Mouse (Mus musculus) kidney, adult 11 months (tissue): ENCODE data around the gene Slc35a3.

Experiments used
- DNase-seq: peaks from one replicate; pipeline ENCODE4 v3.0.0; 2022

The Slc35a3 gene

GRCm38 (mm10) chr3:116637693-116638476 is 74.7 kb downstream of the Slc35a3 start:
- no peak for DNase-seq

DNA sequence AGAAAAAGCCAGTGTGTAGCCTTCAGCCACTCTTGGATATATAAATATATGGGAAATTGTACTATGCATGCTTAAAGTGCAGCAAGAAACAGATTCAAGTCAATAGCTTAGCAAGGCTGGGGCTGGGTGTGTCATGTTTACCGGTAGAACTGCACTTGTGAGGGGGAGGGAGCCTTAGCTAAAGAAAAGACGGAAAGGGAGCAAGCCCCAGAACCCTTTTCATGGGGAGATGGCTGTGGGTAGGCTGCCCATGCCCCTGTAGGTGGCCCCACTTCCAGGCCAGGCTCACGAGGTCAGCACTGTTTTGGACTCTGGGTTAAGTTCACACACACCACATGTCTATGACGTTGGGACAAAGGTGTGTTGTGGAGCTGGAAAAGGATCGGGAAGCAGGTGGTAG is 76.8 kb downstream of the Slc35a3 start:
- no peak for DNase-seq

GRCm38 (mm10) chr3:116634853-116635252 is 77.8 kb downstream of the Slc35a3 start:
- no peak for DNase-seq

GRCm38 (mm10) chr3:116634091-116634490 is 78.5 kb downstream of the Slc35a3 start:
- DNase-seq, result no peak

- no peak for DNase-seq
Measured at GRCm38 (mm10) chr3:116632971-116633370, 79.7 kb downstream of the Slc35a3 start.

- no peak for DNase-seq
Measured at GRCm38 (mm10) chr3:116631459-116631858, 81.2 kb downstream of the Slc35a3 start.

GRCm38 (mm10) chr3:116622641-116623040 is 90.0 kb downstream of the Slc35a3 start:
- DNase-seq, result no peak

GRCm38 (mm10) chr3:116620636-116621370 is 91.8 kb downstream of the Slc35a3 start:
- no peak for DNase-seq
